Mouse (Mus musculus) olfactory bulb, adult 2 months (tissue): ENCODE measurements around the gene Tarbp1. TPM values are rescaled to one million over a fixed set of nuclear protein-coding genes. Genes with fewer than 3 reads are reported as not detected.

Experiments used
- H3K27ac ChIP-seq: fragments of 200-500 bp; 2 replicates; pipeline ENCODE4 v1.5.1; 2012; ENCODE audit warnings: low read depth, low read length; ENCODE audit not compliant: insufficient read depth
- H3K4me1 ChIP-seq: fragments of 200-500 bp; 2 replicates; pipeline ENCODE4 v1.6.1; 2012; ENCODE audit warnings: low read length; ENCODE audit not compliant: control insufficient read depth, insufficient read depth
- H3K4me3 ChIP-seq: fragments of 200-500 bp; 2 replicates; pipeline ENCODE4 v1.5.1; 2012; ENCODE audit warnings: mild to moderate bottlenecking, low read depth, low read length, moderate library complexity; ENCODE audit not compliant: insufficient read depth
- CTCF ChIP-seq: fragments of 200-500 bp; IDR thresholded peaks from 2 replicates; pipeline ENCODE4 v1.5.1; 2012; ENCODE audit warnings: low read depth, mild to moderate bottlenecking, low read length, moderate library complexity; ENCODE audit not compliant: insufficient read depth
- POLR2A ChIP-seq: fragments of 200-500 bp; IDR thresholded peaks from 2 replicates; pipeline ENCODE4 v1.6.1; 2012; ENCODE audit warnings: mild to moderate bottlenecking, low read depth, low read length, moderate library complexity; ENCODE audit not compliant: insufficient read depth
- WGBS: fragments of 180-500 bp; shearing (Covaris S2); methylation state at CpG from one replicate; pipeline ENCODE4 v1.1.7; 2018; 5-methylcytosine and 5-hydroxymethylcytosine counted together
- polyA plus RNA-seq: library from polyadenylated mRNA; stranded (reverse); fragments of >200 nt; gene quantifications from 2 replicates; pipeline ENCODE4 v1.2.4, GENCODE M21; 2012; ENCODE audit warnings: low replicate concordance; ENCODE audit not compliant: missing spikeins, insufficient read depth, insufficient read length

Tarbp1 gene
- polyA plus RNA-seq: not detected in 2 replicates

GRCm38 (mm10) chr8:126474299-126475187 is at the start of gene Tarbp1:
TSS of gene Tarbp1 (minus strand) at chr8:126475065.
- TF ChIP-seq POLR2A: peak; percentile 74
- 0 out of 2 replicates have a peak, but pooled peaks have one; percentile 8 for TF ChIP-seq CTCF
- H3K4me1 ChIP-seq: 0 out of 2 replicates have a peak, but pooled peaks cover 7% of the 10 kb centered on the region
- H3K4me3 ChIP-seq: peak within 1 kb of the TSS; percentile 87
- peak within 1 kb of the TSS; percentile 67 for H3K27ac ChIP-seq
- WGBS: under 1% methylated on average over 124 of the region's 124 CpGs

GRCm38 (mm10) chr8:126524233-126524985 is 49.5 kb upstream of the Tarbp1 start:
- TF ChIP-seq CTCF (no peak), POLR2A (no peak)
- Histone ChIP-seq H3K4me1 (peaks cover 41% of the 10 kb centered on the region), H3K27ac (no peak overlapping the region), H3K4me3 (no peak overlapping the region)
- WGBS: 34% methylated on average over 18 of the region's 18 CpGs

- 42% methylated on average over 11 of the region's 11 CpGs for WGBS
- H3K4me3 ChIP-seq: no peak overlapping the region
- peak overlapping the region; percentile 22 for H3K27ac ChIP-seq
- TF ChIP-seq POLR2A: no peak
- no peak for TF ChIP-seq CTCF
- peaks cover 30% of the 10 kb centered on the region for H3K4me1 ChIP-seq
These were observed 48.3 kb upstream of the Tarbp1 start for GRCm38 (mm10) chr8:126523060-126523574.

GRCm38 (mm10) chr8:126519447-126519975 is 44.6 kb upstream of the Tarbp1 start:
- H3K4me1 ChIP-seq: peaks cover 20% of the 10 kb centered on the region
- WGBS: 91% methylated on average over 4 of the region's 4 CpGs
- TF ChIP-seq CTCF: no peak
- no peak for TF ChIP-seq POLR2A
- no peak overlapping the region for H3K4me3 ChIP-seq
- no peak overlapping the region for H3K27ac ChIP-seq

- 3% methylated on average over 27 of the region's 27 CpGs for WGBS
- H3K27ac ChIP-seq: peak overlapping the region; percentile 91
- TF ChIP-seq CTCF (no peak), POLR2A (no peak)
- H3K4me1 ChIP-seq: peaks cover 11% of the 10 kb centered on the region
- peak overlapping the region; percentile 18 for H3K4me3 ChIP-seq
These were observed 42.0 kb upstream of the Tarbp1 start for GRCm38 (mm10) chr8:126516620-126517577.

- WGBS: 70% methylated on average over 10 of the region's 10 CpGs
- no peak overlapping the region for H3K4me3 ChIP-seq
- H3K27ac ChIP-seq: no peak overlapping the region
- TF ChIP-seq CTCF: no peak
- TF ChIP-seq POLR2A: no peak
- H3K4me1 ChIP-seq: peaks cover 11% of the 10 kb centered on the region
These were observed 39.4 kb upstream of the Tarbp1 start for GRCm38 (mm10) chr8:126514011-126514964.

GRCm38 (mm10) chr8:126510866-126511265 is 36.0 kb upstream of the Tarbp1 start:
- 31% methylated on average over 3 of the region's 3 CpGs for WGBS
- H3K4me3 ChIP-seq: no peak overlapping the region

More at GRCm38 (mm10) chr8:126510866-126511265, 36.0 kb upstream of the Tarbp1 start:
- no peak for TF ChIP-seq CTCF
- no peak for TF ChIP-seq POLR2A
- Histone ChIP-seq H3K4me1 (peaks cover 5% of the 10 kb centered on the region), H3K27ac (no peak overlapping the region)
